Mouse (Mus musculus) left cerebral cortex, postnatal 10 days (tissue): Measurements from ENCODE around the gene Txndc2. TPM values are rescaled to one million over a fixed set of nuclear protein-coding genes. Genes with fewer than 3 reads are reported as not detected.

ENCODE experiments used
- DNase-seq, 2 experiments: peaks; one replicate each; pipeline ENCODE4 v3.0.0; 2021 to 2022; ENCODE audit warnings: low spot score in 2 of 2, mixed read lengths in 1 of 2; ENCODE audit errors: extremely low spot score in 1 of 2
- intact Hi-C: fragments of 180-260 bp; cut with DNase I; formaldehyde crosslinking; loops from one replicate; pipeline ENCODE4 v1.15.1; 2025
- total RNA-seq, 2 experiments: library from RNA; stranded (reverse); gene quantifications; 2 replicates each; pipeline ENCODE4 v1.2.3; 2021

The Txndc2 gene
- total RNA-seq, 2 experiments from 2014 or later, result 0.24 to 0.65 TPM

- intact Hi-C loops, result no loop called here
- no peak for DNase-seq
Observed at GRCm38 (mm10) chr17:65618431-65618830, 23.5 kb downstream of the Txndc2 start.

DNA sequence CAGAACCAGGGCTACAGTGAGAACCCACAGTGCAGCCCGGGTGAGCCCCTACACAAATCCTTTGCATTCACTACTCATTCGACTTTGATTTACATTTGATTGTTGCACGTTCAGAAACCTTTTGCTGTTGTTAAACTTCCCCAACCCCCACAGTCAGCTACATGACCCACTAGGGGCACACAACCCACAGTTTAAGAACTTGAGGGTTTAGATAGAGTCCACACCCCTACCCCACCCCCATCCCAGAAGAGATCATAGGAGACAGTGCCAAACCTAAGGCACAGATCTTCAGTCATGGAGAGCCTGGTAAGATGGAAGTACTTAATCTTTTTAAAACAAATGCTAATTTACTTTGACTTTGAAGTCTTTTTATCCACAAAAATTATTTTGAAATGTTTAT lies 26.3 kb downstream of the Txndc2 start:
- no peak for DNase-seq
- intact Hi-C loops, result no loop called here

GRCm38 (mm10) chr17:65614431-65614830 lies 27.5 kb downstream of the Txndc2 start:
- intact Hi-C loops, result loop anchor here (5.0 kb wide), 1 partner anchor 168 kb away; the partner anchor contains the start of gene Ppp4r1

DNA sequence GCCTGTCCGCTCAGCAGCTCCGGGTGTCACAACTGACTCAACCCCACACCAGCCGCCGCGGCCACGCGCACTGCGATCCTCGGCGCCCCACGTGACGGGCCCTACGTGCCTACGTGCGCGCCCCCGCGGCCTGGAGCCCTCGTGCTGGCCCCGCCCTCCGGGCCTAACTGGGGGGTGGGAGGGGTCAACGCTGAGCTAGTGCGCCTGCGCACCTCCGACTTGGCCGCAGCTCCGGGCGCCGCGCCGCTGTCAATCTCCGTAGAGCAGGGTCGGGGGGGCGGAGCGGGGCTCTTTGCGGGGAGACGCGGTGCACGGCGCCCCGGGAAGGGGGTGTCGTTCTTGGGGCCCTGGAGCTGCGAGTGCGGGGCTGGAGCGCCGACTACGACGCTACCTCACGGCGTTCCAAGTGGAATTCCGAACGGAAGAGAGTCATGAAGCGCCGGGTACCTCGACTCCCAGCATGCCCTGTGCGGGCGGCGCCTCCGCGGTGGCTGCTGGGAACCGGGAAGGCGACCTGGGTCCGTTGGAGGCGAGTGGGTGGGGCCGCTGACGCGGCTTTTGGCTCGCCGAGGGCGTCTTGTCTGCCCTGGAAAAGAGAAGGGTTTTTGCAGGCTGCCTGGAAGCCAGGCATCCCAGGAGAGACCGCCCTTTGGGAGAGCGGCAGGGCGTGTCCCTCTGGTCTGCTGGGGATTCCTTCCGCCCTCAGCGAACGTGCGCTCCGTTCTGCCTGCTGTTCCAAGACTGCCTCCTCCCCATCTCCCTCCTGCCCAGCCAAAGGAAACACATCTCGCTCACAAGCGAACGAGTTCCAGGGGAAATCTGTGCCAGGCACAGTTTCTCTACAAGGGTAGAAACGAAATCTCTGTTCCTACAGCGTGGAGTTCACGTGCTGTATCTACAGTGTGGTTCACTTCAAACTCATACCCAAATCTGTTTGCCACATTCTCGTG lies 28.2 kb downstream of the Txndc2 start, which contains the start of gene Vapa:
Vapa (minus strand) TSS at position 93 of the 950 bp plus-strand sequence.
- peak; percentile 96 to 99 for DNase-seq

More at GRCm38 (mm10) chr17:65614431-65614830, 27.5 kb downstream of the Txndc2 start:
- DNase-seq, result peak in 1 of 2 experiments; percentile 16

GRCm38 (mm10) chr17:65613142-65613462 lies 28.9 kb downstream of the Txndc2 start:
- DNase-seq, result no peak
- intact Hi-C loops, result loop anchor here (5.0 kb wide), 1 partner anchor 169 kb away; the partner anchor contains the start of gene Ppp4r1

More for the DNA sequence above, 28.2 kb downstream of the Txndc2 start, which contains the start of gene Vapa:
- intact Hi-C loops, result loop anchor here (5.0 kb wide), 1 partner anchor 169 kb away; the partner anchor contains the start of gene Ppp4r1

DNA sequence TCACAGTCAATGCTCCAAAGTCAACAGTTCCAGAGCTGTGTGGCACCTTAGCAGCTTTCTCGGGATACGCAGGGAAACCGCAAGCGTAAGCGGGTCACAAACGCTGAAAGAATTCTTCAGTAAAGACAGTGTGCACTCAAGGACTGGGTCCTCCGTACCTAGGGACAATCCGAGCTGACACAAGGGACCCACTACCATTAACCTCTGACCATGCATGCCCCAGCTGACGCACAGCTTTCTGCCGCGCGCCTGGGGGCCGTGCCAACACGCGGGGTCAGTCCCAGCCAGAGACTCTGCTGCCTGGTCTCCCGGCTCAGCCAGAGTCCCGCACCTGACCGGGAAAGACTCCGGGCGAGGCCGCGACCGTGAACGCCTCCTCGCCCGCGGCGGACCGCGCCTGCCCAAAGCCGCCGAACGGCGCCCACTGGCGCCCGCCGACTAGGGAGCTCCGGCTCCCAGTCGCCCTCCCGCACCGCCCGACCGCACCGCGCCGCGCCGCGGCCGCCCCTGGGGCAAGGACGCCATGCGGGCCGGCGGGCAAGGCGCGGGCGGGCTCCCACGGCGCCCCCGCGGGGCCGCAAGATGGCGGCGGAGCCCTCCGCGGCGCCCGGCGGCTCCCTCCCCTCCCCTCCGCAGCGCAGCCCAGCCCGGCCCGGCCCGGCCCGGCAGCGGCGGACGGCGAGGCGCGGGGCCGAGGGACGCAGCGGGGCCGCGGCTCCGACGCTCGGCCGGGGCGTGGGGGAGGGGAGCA lies 29.4 kb downstream of the Txndc2 start:
- intact Hi-C loops, result loop anchor here (5.0 kb wide), 1 partner anchor 170 kb away; the partner anchor contains the start of gene Ppp4r1
- peak; percentile 20 to 71 for DNase-seq

DNA sequence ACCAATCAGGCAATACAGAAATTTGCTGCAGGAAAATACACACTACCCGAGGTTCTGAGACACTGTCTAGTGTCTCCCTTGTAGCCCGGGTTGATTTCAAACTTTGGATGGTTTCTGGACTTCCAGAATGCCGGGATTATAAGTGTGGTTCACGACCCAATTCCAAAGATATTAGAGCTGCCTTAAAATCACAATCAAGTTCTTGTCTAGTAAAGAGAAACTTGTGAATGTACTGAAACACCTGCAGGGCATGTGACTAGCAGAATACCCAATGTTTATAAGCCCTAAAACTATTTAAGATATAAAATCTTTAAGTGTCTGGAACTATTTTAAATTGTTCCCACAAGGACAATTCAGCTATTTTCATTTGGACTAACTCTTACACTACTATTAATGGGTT lies 30.2 kb downstream of the Txndc2 start:
- intact Hi-C loops, result loop anchor here (5.0 kb wide), 1 partner anchor 171 kb away; the partner anchor contains the start of gene Ppp4r1
- no peak for DNase-seq

- intact Hi-C loops, result no loop called here
- DNase-seq, result no peak
Observed at GRCm38 (mm10) chr17:65608743-65609142, 33.2 kb downstream of the Txndc2 start.

DNA sequence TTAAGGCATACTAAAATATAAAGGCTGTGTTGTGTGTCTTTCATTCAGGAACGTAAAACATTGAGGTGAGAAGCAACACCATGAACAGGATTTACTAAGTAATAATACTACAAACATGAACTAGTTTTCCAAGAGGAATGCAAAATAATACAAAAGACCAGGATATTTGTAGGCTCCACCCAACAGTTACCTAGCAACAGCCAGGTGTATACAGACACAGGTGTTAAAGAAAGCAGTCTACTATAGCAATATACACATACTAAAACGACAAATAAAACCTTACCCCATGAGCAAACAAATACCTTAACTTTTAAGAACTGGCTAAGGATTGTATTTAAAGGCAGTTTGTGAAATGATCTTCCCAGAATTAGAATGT lies 33.7 kb downstream of the Txndc2 start:
- intact Hi-C loops, result no loop called here
- DNase-seq, result no peak

GRCm38 (mm10) chr17:65607574-65608311 lies 34.2 kb downstream of the Txndc2 start:
- intact Hi-C loops, result no loop called here

GRCm38 (mm10) chr17:65606014-65606413 lies 36.0 kb downstream of the Txndc2 start:
- DNase-seq, result no peak
- intact Hi-C loops, result no loop called here

More at GRCm38 (mm10) chr17:65607574-65608311, 34.2 kb downstream of the Txndc2 start:
- no peak for DNase-seq

DNA sequence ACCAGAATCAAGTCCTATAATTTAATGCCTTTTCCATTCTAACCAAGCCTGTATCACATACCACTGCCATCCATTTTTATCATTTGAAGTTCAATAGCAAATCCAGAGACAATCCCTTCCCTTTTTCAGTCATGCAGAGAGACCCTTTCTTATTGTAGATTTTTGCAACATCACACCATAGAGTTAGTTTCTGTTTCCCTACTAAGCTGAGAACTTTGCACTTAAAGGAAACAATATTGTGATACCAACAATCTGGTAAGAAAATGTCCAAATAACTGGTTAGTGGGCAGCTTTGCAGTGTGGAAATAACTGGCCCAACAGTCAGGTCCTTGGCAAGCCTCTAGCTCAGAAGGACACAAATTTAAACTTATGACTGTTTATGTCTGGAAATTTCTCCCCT lies 37.1 kb downstream of the Txndc2 start:
- intact Hi-C loops, result no loop called here
- DNase-seq, result no peak

DNA sequence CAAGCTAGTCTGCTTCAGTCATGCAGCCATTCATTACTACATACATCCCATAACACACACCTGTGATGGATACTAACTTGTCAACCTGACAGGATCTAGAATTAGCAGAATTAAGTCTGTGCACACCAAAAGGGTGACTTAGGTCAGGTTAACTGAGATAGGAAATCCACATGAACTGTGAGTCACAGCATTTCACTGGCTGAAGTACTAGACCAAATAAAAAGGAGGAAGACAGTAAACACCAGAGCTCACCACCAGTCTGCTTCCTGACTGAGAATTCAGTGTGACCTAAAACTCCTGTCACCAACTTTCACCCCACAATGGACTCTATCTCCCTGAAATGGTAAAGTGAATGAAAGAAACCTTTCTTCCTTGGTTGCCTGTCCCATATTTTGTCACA lies 37.7 kb downstream of the Txndc2 start:
- DNase-seq, result no peak
- intact Hi-C loops, result no loop called here

- intact Hi-C loops, result no loop called here
- no peak for DNase-seq
Observed at GRCm38 (mm10) chr17:65597857-65598486, 44.0 kb downstream of the Txndc2 start.

GRCm38 (mm10) chr17:65594687-65595086 lies 47.3 kb downstream of the Txndc2 start:
- intact Hi-C loops, result no loop called here
- no peak for DNase-seq
